Mouse (Mus musculus) midbrain, embryonic 10.5 days (tissue): ENCODE measurements around the gene Pdk4. TPM values are rescaled to one million over a fixed set of nuclear protein-coding genes. Genes with fewer than 3 reads are reported as not detected.

Experiments
- DNase-seq: peaks from one replicate; pipeline ENCODE4 v3.0.0-alpha.2; 2017; ENCODE audit warnings: low spot score
- H3K27ac ChIP-seq: fragments of 300-500 bp; sonication (generic); replicated peaks from 2 replicates; pipeline ENCODE4 v1.5.1; 2016; ENCODE audit warnings: mild to moderate bottlenecking
- H3K27me3 ChIP-seq: fragments of 300-500 bp; sonication (generic); 2 replicates; pipeline ENCODE4 v1.6.1; 2016; ENCODE audit warnings: low read depth, mild to moderate bottlenecking; ENCODE audit not compliant: poor library complexity, severe bottlenecking
- H3K36me3 ChIP-seq: fragments of 300-500 bp; sonication (generic); 2 replicates; pipeline ENCODE4 v1.6.1; 2016; ENCODE audit warnings: mild to moderate bottlenecking, moderate library complexity
- H3K4me1 ChIP-seq: fragments of 300-500 bp; sonication (generic); 2 replicates; pipeline ENCODE4 v1.6.1; 2016
- H3K4me3 ChIP-seq: fragments of 300-500 bp; sonication (generic); 2 replicates; pipeline ENCODE4 v1.5.1; 2016; ENCODE audit warnings: mild to moderate bottlenecking, moderate library complexity
- H3K9me3 ChIP-seq: fragments of 300-500 bp; sonication (generic); replicated peaks from 2 replicates; pipeline ENCODE4 v1.6.1; 2016; ENCODE audit warnings: mild to moderate bottlenecking
- WGBS: fragments of 180-500 bp; shearing (Covaris S2); methylation state at CpG from one replicate; pipeline ENCODE4 v1.1.7; 2016; 5-methylcytosine and 5-hydroxymethylcytosine counted together
- polyA plus RNA-seq: library from polyadenylated mRNA; unstranded; fragments of >200 nt; fragmentation: Nextera tagmentation; extraction: Ambion mirVana; gene quantifications from 2 replicates; pipeline ENCODE4 v1.2.1, GENCODE M21; 2016

The Pdk4 gene
- 0.23 and 0.83 TPM in 2 replicates for polyA plus RNA-seq

DNA sequence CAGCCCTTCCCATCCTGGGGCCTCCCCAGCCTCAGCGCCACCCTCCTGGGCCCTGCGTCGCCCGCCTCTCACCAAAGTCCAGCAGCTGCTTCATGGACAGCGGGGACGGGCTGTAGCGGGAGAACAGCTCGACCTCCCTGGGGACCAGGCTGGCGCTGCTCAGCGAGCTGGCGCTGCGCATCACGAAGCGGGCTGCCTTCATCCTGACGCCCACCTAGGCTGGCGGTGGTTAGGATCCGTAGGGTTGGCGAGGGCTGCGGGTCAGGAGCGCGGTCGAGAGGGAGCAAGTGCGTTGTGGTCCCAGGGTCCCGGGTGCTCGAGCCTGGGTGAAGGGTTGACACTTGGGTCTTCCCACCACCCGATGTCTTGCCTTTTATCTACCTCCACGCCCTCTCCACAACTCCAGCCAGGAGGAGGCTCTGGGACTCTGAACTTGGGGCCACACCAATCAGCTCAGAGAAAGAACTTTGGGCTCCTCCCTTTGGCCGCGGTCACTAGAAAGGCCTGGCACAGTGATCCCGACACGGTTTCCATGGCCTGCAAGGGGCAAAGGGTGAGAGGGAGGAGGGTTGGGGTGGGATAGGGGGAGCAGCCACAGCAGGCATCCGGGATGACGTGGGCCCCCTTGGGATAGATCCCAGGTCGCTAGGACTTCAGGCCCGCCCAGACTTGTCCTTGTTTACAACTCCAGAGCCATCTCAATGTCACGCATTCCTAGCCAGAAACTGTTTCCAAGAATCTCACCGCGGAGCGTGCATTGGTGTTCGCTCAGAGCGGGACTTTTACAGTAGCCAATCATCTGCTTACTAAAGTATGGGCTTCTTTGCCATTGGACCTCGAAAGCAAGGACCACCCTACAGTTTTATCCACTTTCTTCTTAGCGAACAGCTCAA lies at the start of gene Pdk4:
TSS of gene Pdk4 (minus strand) at position 349 of the 893 bp plus-strand sequence.
- Histone ChIP-seq H3K4me3 (peak within 1 kb of the TSS; percentile 67), H3K27me3 (peaks cover 27% of the 10 kb centered on the region), H3K36me3 (no peaks in the 10 kb centered on the region), H3K9me3 (no peaks in the 10 kb centered on the region), H3K27ac (peak within 1 kb of the TSS; percentile 70), H3K4me1 (peaks cover 11% of the 10 kb centered on the region)
- WGBS = 2% methylated on average over 43 of the region's 43 CpGs
- peak; percentile 67 for DNase-seq

DNA sequence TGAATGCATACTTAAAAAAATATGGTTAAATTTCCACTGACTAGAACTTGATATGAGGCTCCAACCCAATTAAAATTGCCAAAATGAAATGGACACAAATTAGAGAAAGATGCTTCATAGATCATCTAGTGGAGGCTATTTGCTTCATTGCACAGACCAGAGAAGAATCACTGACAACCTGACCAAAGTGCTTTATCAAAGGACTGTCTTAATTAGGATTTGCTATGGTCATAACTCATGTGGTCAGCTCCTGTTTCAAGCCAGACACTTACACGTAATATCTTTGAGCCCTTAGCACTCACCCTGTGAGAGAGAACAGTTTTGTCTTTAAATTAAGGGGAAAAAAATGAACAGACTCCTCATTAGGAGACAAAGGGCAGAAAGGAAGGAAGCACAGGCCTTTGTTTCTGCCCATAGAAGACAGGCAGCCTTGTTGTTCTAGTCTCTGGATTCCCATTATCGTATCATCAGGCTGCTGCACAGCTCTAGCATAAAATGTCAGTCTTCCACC lies 41.8 kb upstream of the Pdk4 start:
- no peaks in the 10 kb centered on the region for H3K9me3 ChIP-seq
- DNase-seq = no peak
- no peak overlapping the region for H3K27ac ChIP-seq
- no peaks in the 10 kb centered on the region for H3K27me3 ChIP-seq
- H3K36me3 ChIP-seq = no peaks in the 10 kb centered on the region
- no peak overlapping the region for H3K4me3 ChIP-seq
- WGBS = 78% methylated on average over 2 of the region's 2 CpGs
- no peaks in the 10 kb centered on the region for H3K4me1 ChIP-seq

DNA sequence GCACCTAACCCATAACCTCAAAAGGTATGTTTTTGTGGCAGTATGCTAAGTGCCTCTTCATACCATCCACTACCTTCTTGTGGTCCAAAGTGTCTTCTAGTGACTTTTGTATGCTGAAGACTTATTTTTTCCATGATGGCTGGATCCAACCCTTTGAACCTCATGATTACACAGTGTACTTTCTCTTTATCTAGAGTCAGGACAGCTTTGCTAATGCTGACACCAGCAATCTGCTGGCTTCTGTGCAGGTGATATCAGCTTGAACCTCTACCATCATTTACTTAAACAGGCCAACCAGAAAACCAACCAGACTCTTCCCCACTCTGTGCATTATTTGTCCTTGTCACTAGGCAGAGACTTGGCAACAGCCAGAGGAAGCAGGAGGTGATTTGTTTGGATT lies 39.6 kb upstream of the Pdk4 start:
- H3K4me1 ChIP-seq = no peaks in the 10 kb centered on the region
- H3K36me3 ChIP-seq = no peaks in the 10 kb centered on the region
- no peaks in the 10 kb centered on the region for H3K9me3 ChIP-seq
- no peaks in the 10 kb centered on the region for H3K27me3 ChIP-seq
- H3K27ac ChIP-seq = no peak overlapping the region
- DNase-seq = no peak
- no peak overlapping the region for H3K4me3 ChIP-seq

DNA sequence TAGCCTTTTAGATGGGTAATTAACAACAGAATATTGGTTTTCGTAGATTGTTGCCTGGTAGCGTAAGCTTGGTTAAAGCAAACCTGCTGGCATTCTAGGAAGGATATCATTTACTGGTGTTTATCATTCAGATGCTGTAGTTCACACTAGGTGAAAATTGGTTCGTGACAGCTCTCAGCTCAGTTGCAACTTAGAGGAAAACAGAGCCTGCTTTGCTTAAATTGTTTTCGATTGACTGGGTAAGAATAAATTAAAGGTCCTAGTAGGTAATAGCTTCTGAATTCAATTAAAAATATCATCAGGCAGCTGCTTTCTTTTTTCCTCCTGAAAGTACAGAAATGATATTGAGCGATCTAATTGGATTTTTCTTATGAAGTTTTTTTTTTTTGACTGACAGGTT lies 21.0 kb upstream of the Pdk4 start:
- Histone ChIP-seq H3K36me3 (no peaks in the 10 kb centered on the region), H3K4me1 (no peaks in the 10 kb centered on the region), H3K4me3 (no peak overlapping the region), H3K27me3 (no peaks in the 10 kb centered on the region), H3K27ac (no peak overlapping the region), H3K9me3 (no peaks in the 10 kb centered on the region)
- 86% methylated on average over 5 of the region's 5 CpGs for WGBS
- no peak for DNase-seq

DNA sequence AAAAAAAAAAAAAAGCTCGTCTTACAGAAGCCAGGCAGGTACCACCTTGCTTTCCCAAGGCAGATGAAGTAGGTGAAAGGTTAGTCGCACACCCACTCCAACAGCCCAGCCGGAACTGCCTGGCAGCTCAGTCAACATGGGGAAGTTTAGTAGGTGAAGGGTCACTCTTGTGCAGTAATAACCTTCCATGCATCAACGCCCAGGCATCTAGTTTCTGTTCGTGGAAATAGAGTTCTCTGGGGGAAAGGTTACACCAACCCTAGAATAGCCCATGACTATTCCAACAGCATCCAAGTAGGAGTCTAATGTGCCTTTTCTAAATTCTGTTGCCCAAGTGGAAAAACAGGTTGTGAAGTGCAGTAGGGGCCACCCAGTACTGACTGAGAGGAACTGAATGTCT lies 13.6 kb upstream of the Pdk4 start:
- Histone ChIP-seq H3K4me1 (0 out of 2 replicates have a peak, but pooled peaks cover 3% of the 10 kb centered on the region), H3K27ac (no peak overlapping the region), H3K36me3 (no peaks in the 10 kb centered on the region), H3K9me3 (no peaks in the 10 kb centered on the region), H3K4me3 (no peak overlapping the region), H3K27me3 (no peaks in the 10 kb centered on the region)
- no peak for DNase-seq
- 68% methylated on average over 5 of the region's 5 CpGs for WGBS

DNA sequence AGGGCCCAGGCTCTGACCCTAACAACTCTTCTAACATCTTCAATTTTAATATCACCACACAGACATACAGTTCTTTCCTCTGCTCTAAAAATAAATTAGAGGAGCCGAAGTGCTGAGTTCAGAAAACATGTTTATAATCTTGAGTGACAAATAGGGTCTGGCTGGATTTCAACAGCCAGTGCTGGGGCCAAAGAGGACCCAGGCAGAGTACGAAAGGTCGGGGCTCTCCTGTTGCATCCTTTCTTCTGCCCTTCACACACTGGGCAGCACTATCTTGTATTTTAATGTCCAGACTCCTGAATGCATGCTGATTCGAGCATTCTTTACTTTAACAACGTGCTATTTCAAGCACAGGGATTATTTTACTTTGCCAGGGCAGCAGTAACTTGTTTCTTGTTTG lies 13.2 kb upstream of the Pdk4 start:
- H3K4me1 ChIP-seq = 0 out of 2 replicates have a peak, but pooled peaks cover 3% of the 10 kb centered on the region
- no peak for DNase-seq
- no peaks in the 10 kb centered on the region for H3K9me3 ChIP-seq
- no peaks in the 10 kb centered on the region for H3K36me3 ChIP-seq
- H3K4me3 ChIP-seq = no peak overlapping the region
- 72% methylated on average over 5 of the region's 5 CpGs for WGBS
- no peaks in the 10 kb centered on the region for H3K27me3 ChIP-seq
- H3K27ac ChIP-seq = no peak overlapping the region

DNA sequence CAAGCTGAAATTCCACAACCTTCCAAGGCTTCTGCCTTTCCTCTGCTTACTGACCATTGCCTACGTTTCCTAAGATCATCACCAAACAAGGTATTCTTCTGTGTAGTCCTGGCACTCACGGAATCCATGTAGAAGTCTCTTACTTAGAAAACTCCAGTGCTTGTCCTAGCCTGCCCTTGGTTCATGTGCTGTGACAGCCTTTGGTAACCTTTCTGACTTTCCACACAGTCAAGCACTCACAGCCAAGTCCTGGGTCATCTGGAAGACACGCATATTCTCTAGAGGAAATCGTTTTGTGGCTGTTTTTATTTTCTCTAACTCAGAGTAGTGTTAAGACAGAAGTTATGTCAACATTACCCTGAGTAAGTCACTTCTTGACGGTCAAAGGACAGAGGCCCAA lies 11.7 kb upstream of the Pdk4 start:
- WGBS = 85% methylated on average over 5 of the region's 5 CpGs
- Histone ChIP-seq H3K4me1 (0 out of 2 replicates have a peak, but pooled peaks cover 3% of the 10 kb centered on the region), H3K27me3 (no peaks in the 10 kb centered on the region), H3K27ac (no peak overlapping the region), H3K4me3 (no peak overlapping the region), H3K36me3 (no peaks in the 10 kb centered on the region), H3K9me3 (no peaks in the 10 kb centered on the region)
- DNase-seq = no peak

DNA sequence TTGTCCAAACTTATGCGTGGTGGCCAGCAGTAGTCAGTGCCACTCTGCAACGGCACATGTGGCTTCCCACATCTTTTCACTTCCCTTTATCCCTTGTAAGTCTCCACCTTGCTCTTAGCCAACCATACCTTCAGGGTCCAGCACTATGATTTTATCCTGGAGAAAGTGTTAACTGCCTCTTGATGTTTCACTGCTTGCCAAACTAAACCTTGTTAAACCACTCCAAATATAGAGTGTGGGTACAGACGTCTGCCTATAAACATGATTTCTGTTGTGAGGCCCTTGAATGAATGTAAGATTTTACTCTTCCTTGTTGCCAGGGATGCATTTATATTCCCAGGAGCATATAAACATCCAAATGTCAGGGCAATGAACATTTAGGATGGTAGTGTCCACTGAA lies 10.2 kb upstream of the Pdk4 start:
- Histone ChIP-seq H3K4me1 (0 out of 2 replicates have a peak, but pooled peaks cover 3% of the 10 kb centered on the region), H3K36me3 (no peaks in the 10 kb centered on the region), H3K4me3 (no peak overlapping the region), H3K27me3 (no peaks in the 10 kb centered on the region), H3K9me3 (no peaks in the 10 kb centered on the region), H3K27ac (no peak overlapping the region)
- 97% methylated on average over 3 of the region's 3 CpGs for WGBS
- no peak for DNase-seq

DNA sequence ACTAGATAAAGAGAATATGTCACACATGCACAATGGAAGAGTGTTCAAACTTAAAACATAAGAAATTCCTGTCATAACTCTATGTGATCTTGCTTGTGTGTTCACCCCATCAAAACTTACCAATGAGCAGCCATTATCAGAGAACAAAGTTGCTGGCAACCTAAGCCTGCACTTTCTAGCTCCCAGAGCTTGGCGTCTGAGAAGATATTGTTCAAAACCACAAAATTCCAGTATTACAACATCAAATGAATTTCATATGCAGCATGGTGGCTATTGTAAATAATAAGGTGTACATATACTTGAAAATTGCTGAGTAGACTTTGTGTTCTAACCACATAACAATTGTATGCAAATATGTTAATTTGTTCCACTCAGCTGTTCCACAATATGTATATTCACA lies 6.7 kb upstream of the Pdk4 start:
- Histone ChIP-seq H3K36me3 (no peaks in the 10 kb centered on the region), H3K27me3 (0 out of 2 replicates have a peak, but pooled peaks cover under 1% of the 10 kb centered on the region), H3K4me3 (no peak overlapping the region), H3K27ac (no peak overlapping the region), H3K9me3 (no peaks in the 10 kb centered on the region), H3K4me1 (no peaks in the 10 kb centered on the region)
- 93% methylated on average over 1 of the region's 1 CpGs for WGBS
- DNase-seq = no peak

DNA sequence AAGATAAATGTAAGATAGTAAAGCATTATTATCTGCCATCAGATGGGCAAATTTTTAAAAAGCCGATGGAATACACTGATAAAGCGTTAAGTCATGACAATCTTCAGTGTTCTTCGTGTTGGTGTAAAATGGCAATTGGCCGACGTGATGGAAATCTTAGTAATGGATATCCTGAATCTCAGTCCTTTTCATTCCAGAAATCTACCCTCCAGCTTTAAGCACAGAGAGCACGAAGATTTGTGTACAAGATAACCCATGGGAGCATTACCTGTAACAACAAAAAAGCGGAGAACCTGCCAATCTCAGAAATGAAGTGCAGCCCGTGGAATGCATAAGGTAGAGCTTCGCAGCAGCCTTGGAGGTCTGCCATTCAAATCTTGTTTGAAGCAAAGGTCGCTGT lies 5.4 kb upstream of the Pdk4 start:
- WGBS = 89% methylated on average over 10 of the region's 10 CpGs
- peaks cover 2% of the 10 kb centered on the region for H3K4me1 ChIP-seq
- H3K27ac ChIP-seq = no peak overlapping the region
- H3K9me3 ChIP-seq = no peaks in the 10 kb centered on the region
- H3K4me3 ChIP-seq = no peak overlapping the region
- H3K36me3 ChIP-seq = no peaks in the 10 kb centered on the region
- no peak for DNase-seq
- H3K27me3 ChIP-seq = peaks cover 13% of the 10 kb centered on the region

DNA sequence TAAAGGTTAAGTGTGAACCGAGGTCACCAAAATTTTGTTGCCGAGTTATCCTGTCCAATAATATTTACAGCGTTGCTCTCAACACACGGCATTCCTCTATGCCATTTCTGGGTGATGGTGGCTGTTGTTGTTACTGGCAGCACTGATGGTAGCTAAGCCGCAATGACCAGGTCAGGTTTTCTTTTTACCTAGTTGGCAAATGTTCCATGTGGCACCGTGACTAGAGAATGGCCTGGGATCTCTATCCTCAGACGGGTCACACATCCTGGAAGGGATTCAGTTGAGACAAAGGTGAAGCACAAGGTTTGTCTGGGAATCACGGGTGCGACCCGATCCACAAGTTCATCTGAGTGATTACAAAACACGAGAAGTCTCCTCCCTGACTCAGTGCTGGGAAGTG lies 2.6 kb upstream of the Pdk4 start:
- 91% methylated on average over 11 of the region's 11 CpGs for WGBS
- no peak overlapping the region for H3K4me3 ChIP-seq
- H3K36me3 ChIP-seq = no peaks in the 10 kb centered on the region
- no peak for DNase-seq
- H3K27ac ChIP-seq = no peak overlapping the region
- H3K9me3 ChIP-seq = no peaks in the 10 kb centered on the region
- peaks cover 27% of the 10 kb centered on the region for H3K27me3 ChIP-seq
- H3K4me1 ChIP-seq = peaks cover 11% of the 10 kb centered on the region

DNA sequence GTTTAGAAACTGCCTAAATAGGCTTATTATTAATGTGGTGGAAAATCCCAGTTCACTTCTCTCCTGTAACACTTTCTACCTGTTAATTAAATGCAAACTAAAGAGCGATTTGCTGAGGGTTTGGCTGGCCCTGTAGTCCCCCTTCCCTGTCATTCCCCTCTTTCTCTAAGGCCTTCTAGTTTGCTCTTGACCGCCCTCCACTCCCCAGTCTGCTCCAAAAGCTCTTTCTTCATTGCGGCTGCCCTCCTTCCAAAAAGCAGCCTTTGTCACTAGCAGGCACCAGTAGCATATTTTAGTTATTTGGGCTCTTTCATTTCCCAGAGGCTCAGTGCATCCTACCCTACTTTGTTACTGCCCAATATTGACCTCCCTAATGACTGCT lies 736 bp upstream of the Pdk4 start:
- H3K9me3 ChIP-seq = no peaks in the 10 kb centered on the region
- H3K27ac ChIP-seq = no peak overlapping the region
- no peak for DNase-seq
- 43% methylated on average over 3 of the region's 3 CpGs for WGBS
- H3K36me3 ChIP-seq = no peaks in the 10 kb centered on the region
- H3K4me1 ChIP-seq = peaks cover 11% of the 10 kb centered on the region
- peaks cover 27% of the 10 kb centered on the region for H3K27me3 ChIP-seq
- peak overlapping the region; percentile 67 for H3K4me3 ChIP-seq

DNA sequence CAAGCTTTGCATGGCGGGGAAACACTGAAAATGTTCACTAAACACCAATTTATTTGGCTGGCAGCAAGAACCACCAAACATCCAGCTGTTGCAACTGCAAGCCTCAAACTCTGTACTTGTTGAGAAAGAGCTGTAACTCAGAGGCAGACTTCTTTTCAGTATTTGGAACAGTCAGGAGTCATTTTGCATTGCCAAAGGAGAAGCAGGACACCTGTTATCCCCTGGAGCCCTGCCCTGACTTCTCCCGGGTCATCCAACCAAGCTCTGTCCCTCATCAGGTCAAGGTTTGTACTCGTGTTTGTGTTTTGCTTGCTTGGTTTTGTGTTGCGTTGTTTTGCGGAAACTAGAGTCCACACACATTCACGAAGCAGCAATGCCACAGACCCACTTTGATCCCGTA lies 11.1 kb downstream of the Pdk4 start:
- H3K4me3 ChIP-seq = no peak overlapping the region
- no peaks in the 10 kb centered on the region for H3K9me3 ChIP-seq
- DNase-seq = no peak
- H3K4me1 ChIP-seq = no peaks in the 10 kb centered on the region
- no peak overlapping the region for H3K27ac ChIP-seq
- no peaks in the 10 kb centered on the region for H3K27me3 ChIP-seq
- 91% methylated on average over 7 of the region's 7 CpGs for WGBS
- no peaks in the 10 kb centered on the region for H3K36me3 ChIP-seq
